Mouse (Mus musculus): ENCODE measurements around the gene Inpp4b. TPM values are rescaled to one million over a fixed set of nuclear protein-coding genes. Genes with fewer than 3 reads are reported as not detected.

Gene Inpp4b
- polyA plus RNA-seq, 1 experiment, result 0.23 TPM

DNA sequence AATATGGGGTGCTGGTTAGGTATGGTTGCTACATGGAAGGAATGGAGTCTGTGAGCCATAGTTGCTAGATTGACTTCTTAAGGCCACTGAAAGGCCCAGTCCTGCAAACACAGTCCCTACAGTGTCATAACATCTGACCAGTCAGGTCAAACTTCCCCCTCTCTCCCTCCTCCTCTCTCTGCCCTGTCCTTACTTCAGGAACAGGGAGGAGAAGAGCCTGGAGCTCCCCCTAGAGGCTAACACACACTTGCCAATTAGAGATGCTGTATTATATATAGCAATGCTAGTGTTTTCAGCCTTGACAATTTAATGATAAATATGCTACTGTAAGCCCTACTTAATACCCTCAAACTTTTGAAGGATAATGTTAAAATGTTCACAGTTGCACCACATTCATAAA is 464.4 kb downstream of the Inpp4b start:
- no peak for TF ChIP-seq GATA1 (IDR thresholded peaks at IDR 0.05; ENCODE audit: low read length)

DNA sequence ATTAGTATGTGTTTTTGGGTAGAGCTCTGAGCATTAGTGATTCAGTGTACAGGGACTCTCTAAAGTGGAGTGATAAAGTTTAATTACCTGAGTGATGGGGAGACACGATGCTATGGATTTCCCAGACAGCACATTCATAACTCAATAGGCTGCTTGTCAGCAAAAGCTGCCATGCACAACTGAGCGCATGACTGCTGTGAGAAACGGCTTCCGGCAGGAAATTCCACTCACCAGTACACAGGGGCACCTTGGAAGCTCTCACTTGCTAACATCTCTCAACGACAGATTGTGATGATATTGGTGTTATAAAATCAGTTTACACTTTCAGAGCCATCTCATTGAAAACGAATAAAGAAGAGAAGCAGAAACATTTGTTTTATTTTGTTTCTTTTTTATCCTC is 465.2 kb downstream of the Inpp4b start:
- TF ChIP-seq GATA1 (IDR thresholded peaks at IDR 0.05; ENCODE audit: low read length), result no peak

DNA sequence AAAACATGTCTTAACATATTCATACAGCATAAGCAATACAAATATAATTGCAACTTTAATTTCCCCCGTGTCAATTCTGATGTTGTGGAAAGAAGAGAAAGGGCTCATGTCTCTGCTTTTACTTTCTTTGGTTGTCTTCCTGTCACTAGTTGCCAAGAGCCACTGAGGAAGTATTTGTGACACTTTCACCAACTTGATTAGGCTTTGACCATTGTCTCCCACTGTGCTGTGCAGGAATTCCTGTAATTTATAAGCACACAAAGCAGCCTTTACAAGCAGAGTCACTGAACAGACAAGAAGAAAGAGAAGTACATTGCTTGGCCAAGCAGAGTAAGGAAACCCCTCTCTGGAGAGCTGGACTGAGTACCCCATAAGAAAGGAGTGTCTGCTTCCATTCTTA is 466.1 kb downstream of the Inpp4b start:
- no peak for TF ChIP-seq GATA1 (IDR thresholded peaks at IDR 0.05; ENCODE audit: low read length)

DNA sequence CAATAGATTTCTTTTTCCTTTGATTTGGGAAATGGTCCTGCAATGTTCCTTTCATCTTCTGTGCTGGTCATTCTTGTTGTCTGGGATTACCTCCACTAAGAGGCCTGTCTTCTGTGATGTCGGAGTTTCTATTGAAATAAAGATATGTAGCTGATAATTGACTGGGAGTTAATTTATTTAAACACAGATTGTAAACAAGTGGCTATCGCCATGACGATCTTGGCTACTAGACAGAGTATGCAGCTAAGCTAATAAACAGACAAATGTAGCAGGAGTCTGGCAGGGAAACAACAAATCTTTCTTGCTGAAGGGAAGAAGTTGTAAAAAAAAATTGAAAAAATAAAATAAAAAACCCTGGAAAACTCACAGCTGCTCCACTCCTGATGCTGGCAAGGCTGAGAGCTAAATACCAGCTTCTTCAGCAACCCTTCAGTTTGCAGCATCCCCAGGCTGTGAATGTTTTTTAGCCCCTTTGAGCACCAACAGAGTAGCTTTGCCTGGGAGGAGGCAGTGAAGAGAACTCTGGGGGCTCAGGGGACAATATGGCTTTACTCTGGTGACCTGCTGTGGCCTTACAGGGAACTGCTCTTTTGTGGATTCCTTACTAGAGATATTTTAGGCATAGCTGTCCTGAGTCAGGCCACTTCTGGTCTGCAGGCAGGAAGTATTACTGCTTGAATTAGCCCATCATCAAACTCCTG is 469.8 kb downstream of the Inpp4b start:
- no peak for TF ChIP-seq GATA1 (IDR thresholded peaks at IDR 0.05; ENCODE audit: low read length)

DNA sequence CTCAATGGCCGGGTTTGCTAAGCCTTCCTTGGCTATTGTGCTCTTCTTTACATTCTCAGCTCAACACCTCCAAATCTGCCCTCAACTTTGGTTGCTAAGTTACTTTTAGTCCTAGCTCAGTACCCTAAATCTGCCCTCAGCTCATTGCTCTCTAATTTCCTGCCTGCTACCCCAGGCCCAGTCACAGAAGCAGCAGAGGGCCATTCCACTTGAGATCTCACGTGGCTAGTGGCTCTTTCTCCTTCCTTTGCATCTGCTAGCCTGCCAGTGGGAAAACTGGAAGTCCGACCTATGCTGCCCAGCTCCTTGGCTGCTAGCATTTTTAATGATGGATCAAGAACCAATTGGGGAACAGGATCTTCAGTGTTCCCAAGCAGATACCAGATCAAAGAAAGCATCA is 472.4 kb downstream of the Inpp4b start:
- no peak for TF ChIP-seq GATA1 (IDR thresholded peaks at IDR 0.05; ENCODE audit: low read length)

DNA sequence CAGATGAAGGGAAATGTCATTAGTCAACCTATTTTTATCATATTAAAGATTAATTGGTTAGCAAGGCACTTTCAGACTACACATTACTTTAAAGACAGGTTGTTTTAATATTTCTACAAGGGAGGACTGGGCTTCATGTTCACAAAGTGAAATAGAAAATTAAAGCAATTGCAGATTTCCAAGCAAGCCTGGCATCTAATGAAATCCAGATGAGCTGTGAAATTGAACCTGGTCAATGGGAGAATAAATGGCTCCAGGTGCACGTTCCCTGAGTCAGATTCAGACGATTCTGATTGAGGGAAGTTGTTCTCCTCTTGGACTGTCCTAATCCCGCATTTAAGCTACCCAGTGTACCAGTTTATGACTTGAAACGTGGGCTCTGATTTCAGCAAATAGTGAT is 473.2 kb downstream of the Inpp4b start:
- no peak for TF ChIP-seq GATA1 (IDR thresholded peaks at IDR 0.05; ENCODE audit: low read length)

DNA sequence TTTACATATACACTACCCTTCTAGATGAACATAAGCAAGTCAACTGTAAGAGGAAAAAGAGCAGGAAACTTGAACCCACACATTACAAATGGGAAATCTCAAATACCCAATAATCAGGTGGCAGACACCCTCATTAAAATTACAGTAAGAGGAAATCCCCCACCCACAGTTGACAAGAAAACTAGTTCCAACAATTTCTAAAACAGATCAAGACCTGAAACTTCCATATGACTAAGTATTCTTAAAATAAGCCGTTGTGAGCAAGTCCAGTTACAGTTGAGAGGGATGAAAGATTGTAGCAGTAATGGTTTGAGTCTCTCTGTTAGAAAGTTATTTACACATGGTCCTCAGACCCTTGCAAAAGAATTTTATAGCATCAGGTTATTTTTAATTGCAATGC is 480.8 kb downstream of the Inpp4b start:
- no peak for TF ChIP-seq GATA1 (IDR thresholded peaks at IDR 0.05; ENCODE audit: low read length)

DNA sequence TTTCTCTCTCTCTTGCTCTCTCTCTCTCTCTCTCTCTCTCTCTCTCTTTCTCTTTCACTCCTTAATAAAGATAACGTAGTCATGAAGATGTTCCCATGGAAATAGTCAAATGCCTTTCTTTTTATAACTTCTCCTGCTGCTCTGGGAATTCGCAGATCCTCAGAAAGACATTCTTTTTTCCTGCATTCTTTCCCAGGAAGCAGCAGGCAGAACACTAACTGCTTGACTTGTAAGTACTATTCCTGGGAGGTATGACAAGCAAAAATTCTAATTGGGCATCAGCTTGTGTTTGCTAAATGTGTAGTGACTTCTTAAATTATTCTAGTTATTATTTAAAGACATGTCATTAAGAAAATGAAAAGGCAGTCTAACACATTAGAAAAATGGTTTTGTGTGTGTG is 482.6 kb downstream of the Inpp4b start:
- no peak for TF ChIP-seq GATA1 (IDR thresholded peaks at IDR 0.05; ENCODE audit: low read length)

DNA sequence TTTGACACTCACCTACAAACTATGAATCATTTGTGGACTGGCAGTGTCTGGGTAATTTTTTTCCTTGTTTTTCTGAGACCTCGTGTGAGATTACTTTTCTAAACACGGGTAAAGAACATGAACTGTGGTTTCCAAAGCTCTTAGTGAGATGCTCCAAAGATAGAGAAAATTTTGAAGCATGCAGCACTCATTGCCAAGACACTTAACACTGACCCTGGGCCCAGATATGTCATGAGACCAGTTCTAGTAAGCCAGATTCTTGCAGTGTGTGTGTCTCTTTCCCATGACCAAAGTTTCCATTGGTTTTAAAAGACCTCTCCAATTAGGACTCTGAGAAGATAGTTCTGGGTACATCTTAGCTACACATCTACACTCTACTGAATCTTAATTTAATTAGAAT is 484.1 kb downstream of the Inpp4b start:
- TF ChIP-seq GATA1 (IDR thresholded peaks at IDR 0.05; ENCODE audit: low read length), result no peak

DNA sequence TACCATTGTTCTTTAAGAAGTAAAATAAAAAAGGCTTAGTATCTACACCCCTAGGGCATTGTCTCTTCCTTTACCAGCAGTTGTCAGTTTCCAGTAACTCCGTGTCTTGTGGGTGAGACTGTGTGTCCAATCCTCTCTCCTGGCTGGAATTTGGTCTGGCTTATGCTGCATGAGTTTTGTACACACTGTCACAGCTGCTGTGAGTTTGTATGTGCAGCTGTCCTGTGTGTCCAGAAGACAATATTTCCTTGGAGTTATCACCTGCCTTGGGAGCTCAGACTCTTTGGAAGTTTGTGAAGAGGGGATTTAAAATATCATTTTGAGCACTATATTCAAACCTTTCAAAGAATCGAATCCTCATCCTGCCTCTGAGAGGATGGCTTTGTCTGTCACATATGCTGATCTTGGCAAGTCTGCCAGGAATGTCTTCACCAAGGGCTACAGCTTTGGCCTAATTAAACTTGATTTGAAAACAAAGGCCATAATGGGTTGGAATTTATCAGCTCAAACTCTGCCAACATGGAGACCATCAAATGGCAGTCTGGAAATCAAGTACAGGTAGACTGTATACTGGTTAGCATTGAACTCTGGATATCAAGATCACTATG is 485.1 kb downstream of the Inpp4b start:
- no peak for TF ChIP-seq GATA1 (IDR thresholded peaks at IDR 0.05; ENCODE audit: low read length)

DNA sequence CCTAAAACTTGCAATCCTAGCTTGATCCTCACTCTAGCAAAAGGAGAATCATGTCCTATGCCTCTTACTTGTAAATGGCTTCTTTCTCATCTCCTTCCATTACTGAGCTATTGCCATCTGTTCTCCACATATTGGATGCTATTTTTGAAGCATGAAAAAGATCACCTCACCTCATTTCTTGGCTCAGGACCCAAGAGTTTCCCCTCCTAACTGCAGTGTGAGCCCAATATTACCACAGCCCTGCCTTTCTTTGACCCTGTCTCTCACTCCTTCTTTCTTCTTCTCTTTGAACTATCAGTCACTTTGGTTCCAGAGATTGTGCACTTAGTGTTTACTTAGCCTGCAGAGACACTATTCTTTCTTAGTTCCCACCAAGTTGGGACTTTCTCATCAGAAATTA is 489.1 kb downstream of the Inpp4b start:
- no peak for TF ChIP-seq GATA1 (IDR thresholded peaks at IDR 0.05; ENCODE audit: low read length)

DNA sequence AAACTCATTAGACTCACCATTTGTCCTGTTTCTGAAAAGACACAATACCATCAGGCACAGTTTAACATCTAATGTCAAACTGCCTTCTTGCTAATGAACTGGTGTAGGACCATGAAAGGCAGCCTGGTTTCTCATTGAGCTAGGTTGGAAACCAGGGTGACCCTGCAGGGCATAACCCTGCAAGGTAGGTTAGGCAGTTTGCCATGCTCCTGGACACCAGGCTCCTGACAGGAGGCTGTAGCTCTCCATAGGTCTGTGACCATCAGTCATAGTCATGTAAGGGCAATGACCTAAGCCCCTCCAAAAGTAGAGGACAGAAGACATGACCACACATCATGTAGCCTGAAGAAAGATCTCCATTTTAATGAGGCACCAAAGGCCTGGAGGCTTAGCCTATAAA is 491.5 kb downstream of the Inpp4b start:
- no peak for TF ChIP-seq GATA1 (IDR thresholded peaks at IDR 0.05; ENCODE audit: low read length)

DNA sequence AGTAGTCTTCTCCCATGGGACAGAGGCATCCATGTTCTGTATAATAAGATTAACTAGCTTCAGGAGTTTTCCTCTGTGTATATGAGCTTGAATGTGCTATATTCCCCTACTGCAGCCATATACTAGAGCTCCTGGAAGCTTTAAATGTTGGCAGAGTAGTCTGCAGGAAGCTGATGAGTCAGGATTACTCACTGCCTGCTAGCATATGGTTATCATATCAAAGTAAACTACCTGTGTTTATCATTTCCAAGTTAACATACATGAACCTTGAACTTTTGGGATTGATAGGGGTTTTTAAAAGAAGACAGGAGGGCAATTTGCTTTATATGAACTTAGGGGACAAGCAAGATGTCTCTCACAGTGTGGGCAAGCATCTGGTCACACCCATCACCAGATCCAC is 498.2 kb downstream of the Inpp4b start:
- TF ChIP-seq GATA1 (IDR thresholded peaks at IDR 0.05; ENCODE audit: low read length), result no peak

DNA sequence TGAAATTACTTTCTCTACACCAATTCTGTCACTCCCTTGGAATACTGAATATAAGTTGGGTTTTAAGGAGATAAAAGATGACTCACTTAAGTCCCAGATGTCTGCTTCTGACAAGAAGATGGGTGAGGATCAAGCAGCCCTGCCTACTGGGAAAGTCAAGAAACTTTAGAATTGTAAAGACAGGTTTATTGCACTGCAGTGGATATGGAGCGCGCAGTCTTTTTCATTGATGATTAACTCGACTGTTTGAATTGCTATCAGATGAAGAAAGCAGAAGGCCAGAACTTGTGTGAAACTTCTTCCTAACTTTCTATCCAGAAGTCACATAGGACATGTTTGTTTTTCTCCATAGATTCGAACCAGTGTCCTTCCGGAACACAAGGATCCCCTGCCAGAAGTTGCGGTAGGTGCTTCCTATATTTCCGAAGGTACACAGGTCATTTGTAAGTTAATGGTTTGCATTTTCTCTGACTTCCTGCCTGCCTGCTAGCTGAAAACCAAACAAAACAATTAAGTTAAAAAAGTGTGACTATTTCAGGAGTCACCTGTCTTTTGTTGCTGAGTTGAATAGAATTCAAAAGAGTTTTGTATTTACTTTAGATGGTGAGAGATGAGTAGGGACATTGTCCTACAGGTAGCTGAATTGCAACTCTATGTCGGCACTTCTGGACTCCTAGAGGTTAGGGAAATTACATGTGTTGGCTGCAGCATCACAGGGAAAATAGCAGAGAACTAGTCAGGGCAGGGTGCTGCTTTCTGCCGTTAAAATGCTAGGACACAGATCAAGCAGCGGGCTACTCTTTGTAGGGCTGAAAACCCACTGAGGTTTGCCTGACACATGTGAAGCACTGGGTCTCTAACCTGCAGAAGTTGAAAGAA is 502.0 kb downstream of the Inpp4b start:
- TF ChIP-seq GATA1 (IDR thresholded peaks at IDR 0.05; ENCODE audit: low read length), result no peak

DNA sequence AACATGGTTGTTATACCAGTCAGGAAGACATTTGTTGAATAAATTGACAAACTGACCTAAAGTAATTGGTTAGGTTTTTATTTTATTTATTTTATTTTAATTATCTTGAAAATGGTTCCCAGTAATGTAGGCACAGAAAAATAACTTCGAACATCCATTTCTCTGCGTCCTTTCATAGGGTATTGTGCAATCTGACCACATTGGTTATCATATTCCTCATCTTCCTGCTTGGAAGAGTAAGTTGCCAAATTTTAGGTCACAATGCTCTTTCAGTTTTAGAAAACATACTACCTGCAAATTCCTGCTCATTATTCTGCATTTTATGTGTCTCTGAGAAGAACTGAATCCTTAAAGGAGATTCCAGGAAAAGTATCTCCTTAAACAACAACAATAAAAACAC is 505.6 kb downstream of the Inpp4b start:
- no peak for TF ChIP-seq GATA1 (IDR thresholded peaks at IDR 0.05; ENCODE audit: low read length)

DNA sequence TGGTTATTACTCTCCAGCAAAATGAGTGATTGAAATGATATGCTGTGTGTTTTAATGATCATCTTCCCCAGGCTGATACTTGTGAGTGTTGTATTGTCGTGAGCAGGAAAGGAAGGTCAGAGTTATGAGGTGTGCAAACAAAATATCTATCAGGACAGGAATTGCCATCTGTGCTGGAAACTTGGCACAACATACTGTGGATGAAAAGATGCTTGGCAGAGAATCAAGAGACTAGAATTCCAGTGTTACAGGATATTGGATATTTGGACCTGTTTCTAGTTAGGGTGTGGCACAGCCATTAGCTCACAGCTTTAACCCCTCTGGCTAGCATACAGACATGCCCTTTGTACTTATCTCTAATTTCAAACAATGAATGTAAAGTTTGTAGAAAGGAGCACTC is 507.6 kb downstream of the Inpp4b start:
- no peak for TF ChIP-seq GATA1 (IDR thresholded peaks at IDR 0.05; ENCODE audit: low read length)

DNA sequence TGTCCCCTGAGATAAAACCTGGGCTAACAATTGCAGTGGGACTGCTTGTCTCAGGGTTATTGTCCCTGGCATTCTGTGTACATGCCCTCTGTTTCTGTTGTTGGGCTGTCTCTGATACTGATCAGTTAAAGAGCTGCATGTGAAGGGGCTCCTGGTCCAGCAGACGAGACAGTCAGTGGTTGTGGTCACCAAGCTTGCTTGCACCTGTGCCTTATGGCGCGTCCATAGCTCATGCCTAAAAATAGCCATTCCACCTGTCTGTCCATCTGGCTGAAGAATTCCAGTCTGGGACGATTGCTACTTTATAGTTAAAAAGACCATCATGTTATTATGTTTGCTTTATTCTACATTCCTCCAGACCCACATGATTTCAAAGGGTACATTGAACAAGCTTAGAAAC is 510.8 kb downstream of the Inpp4b start:
- no peak for TF ChIP-seq GATA1 (IDR thresholded peaks at IDR 0.05; ENCODE audit: low read length)

All from G1E-ER4 (cell line).